Mouse (Mus musculus) kidney, adult 2 months (tissue): ENCODE data around the gene Heatr6.

Experiments
- CTCF ChIP-seq: fragments of 200-500 bp; conservative IDR thresholded peaks from 2 replicates; pipeline ENCODE4 v1.5.1; 2011; ENCODE audit warnings: low read depth, mild to moderate bottlenecking, control low read depth, low read length, moderate library complexity, mixed read lengths; ENCODE audit not compliant: insufficient read depth, insufficient read length
- POLR2A ChIP-seq: fragments of 200-500 bp; IDR thresholded peaks from one replicate; pipeline ENCODE4 v1.6.1; 2011; ENCODE audit warnings: low read depth, low read length, control low read depth

GRCm38 (mm10) chr11:83739241-83739640, 14.3 kb upstream of the Heatr6 start:
- TF ChIP-seq POLR2A = no peak
- TF ChIP-seq CTCF = peak; percentile 89
